Mouse (Mus musculus) forebrain, embryonic 11.5 days (tissue): Measurements from ENCODE around the gene Vmn1r193. TPM values are rescaled to one million over a fixed set of nuclear protein-coding genes. Genes with fewer than 3 reads are reported as not detected.
"Not testable (repeated sequence)": the region's sequence is repeated elsewhere in the genome, so short reads cannot be mapped to it uniquely, and the experiment has no call there.

Experiments
- ATAC-seq: fragments of 200-750 bp; cut with Nextera tagmentation; replicated peaks from 2 replicates; pipeline ENCODE4 v1.8.0; 2017; ENCODE audit warnings: moderate TSS enrichment; ENCODE audit not compliant: low FRiP score
- DNase-seq: peaks from one replicate; pipeline ENCODE4 v3.0.0-alpha.2; 2017; ENCODE audit warnings: low spot score
- H3K27ac ChIP-seq: fragments of 300-500 bp; sonication (generic); 2 replicates; pipeline ENCODE4 v1.5.1; 2014; ENCODE audit warnings: low read depth, low read length
- H3K27me3 ChIP-seq: fragments of 300-500 bp; sonication (generic); 2 replicates; pipeline ENCODE4 v1.6.1; 2014; ENCODE audit warnings: mild to moderate bottlenecking, low read length, mixed read lengths; ENCODE audit not compliant: control insufficient read depth, insufficient read depth
- H3K36me3 ChIP-seq: fragments of 300-500 bp; sonication (generic); 2 replicates; pipeline ENCODE4 v1.6.1; 2014; ENCODE audit warnings: mild to moderate bottlenecking, low read length, moderate library complexity, mixed read lengths; ENCODE audit not compliant: control insufficient read depth, insufficient read depth
- H3K4me1 ChIP-seq: fragments of 300-500 bp; sonication (generic); replicated peaks from 2 replicates; pipeline ENCODE4 v1.6.1; 2014; ENCODE audit warnings: low read length, mixed read lengths; ENCODE audit not compliant: control insufficient read depth, insufficient read depth
- H3K4me2 ChIP-seq: fragments of 300-500 bp; sonication (generic); 2 replicates; pipeline ENCODE4 v1.6.1; 2014; ENCODE audit warnings: low read depth, mild to moderate bottlenecking, low read length, moderate library complexity, mixed read lengths; ENCODE audit not compliant: severe bottlenecking
- H3K4me3 ChIP-seq: fragments of 300-500 bp; sonication (generic); 2 replicates; pipeline ENCODE4 v1.5.1; 2014; ENCODE audit warnings: low read depth, low read length
- H3K9ac ChIP-seq: fragments of 300-500 bp; sonication (generic); 2 replicates; pipeline ENCODE4 v1.6.1; 2014; ENCODE audit warnings: low read length
- H3K9me3 ChIP-seq: fragments of 300-500 bp; sonication (generic); 2 replicates; pipeline ENCODE4 v1.6.1; 2016; ENCODE audit warnings: low read length, mixed read lengths; ENCODE audit not compliant: control insufficient read depth
- WGBS: fragments of 180-500 bp; shearing (Covaris S2); extraction: QIAGEN DNeasy Blood & Tissue Kit; methylation state at CpG from one replicate; pipeline ENCODE4 v1.1.7; 2014; 5-methylcytosine and 5-hydroxymethylcytosine counted together
- polyA plus RNA-seq: library from polyadenylated mRNA; unstranded; fragments of >200 nt; fragmentation: Nextera tagmentation; extraction: Ambion mirVana; gene quantifications from 2 replicates; pipeline ENCODE4 v1.2.1, GENCODE M21; 2014

Gene Vmn1r193
- polyA plus RNA-seq: not detected in 2 replicates

DNA sequence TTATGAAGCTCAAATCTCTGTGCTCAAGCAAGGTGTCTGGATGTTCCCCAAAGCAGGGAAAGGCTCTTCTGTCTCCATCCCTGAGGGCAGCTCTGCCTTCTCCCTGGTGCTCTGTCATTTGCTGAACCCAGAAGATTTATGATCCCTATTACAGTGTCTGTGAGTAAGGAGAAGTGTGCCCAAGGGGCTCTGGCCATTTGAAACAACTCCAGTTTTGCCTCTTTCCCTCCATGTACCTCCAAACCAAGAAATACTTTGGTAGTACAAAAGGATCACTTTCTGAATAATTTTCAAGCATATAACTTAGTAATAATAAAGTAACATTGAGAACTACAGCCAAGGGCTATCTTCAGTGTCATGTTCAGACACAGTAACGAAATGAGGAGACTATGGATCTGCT lies at the start of gene Vmn1r193:
Gene Vmn1r193 (minus strand): TSS at position 101 of the 400 bp plus-strand sequence.
- not testable (repeated sequence) for H3K9ac ChIP-seq, H3K4me2 ChIP-seq, H3K4me3 ChIP-seq, ATAC-seq, DNase-seq, H3K27me3 ChIP-seq, H3K4me1 ChIP-seq, H3K36me3 ChIP-seq, H3K27ac ChIP-seq, H3K9me3 ChIP-seq
- WGBS: 81% methylated on average over 1 of the region's 1 CpGs

DNA sequence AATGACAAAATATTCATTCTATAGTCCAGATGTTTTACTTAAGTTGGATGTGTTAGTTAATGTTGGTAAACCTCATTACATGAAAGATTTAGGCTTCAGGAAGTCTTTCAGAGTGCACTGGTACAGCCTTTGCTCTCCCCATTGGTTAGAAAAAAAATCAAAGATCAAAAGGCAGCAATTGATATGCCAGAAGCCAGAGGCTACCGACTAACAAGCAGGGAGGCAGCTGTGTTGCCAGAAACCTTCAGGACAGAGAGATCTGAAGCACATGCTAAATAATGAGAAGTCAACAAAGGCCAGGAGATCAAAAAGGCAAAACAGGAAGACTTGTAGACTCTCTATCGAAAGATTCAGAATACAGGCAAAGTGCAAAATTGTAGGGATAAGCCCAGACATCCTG lies 48.8 kb upstream of the Vmn1r193 start:
- ATAC-seq: no peak
- H3K4me1 ChIP-seq: no peaks in the 10 kb centered on the region
- H3K27ac ChIP-seq: no peak overlapping the region
- H3K27me3 ChIP-seq: no peaks in the 10 kb centered on the region
- no peak overlapping the region for H3K4me3 ChIP-seq
- 51% methylated on average over 2 of the region's 2 CpGs for WGBS
- no peaks in the 10 kb centered on the region for H3K36me3 ChIP-seq
- DNase-seq: no peak
- H3K4me2 ChIP-seq: no peak overlapping the region
- no peaks in the 10 kb centered on the region for H3K9me3 ChIP-seq
- H3K9ac ChIP-seq: no peak overlapping the region

DNA sequence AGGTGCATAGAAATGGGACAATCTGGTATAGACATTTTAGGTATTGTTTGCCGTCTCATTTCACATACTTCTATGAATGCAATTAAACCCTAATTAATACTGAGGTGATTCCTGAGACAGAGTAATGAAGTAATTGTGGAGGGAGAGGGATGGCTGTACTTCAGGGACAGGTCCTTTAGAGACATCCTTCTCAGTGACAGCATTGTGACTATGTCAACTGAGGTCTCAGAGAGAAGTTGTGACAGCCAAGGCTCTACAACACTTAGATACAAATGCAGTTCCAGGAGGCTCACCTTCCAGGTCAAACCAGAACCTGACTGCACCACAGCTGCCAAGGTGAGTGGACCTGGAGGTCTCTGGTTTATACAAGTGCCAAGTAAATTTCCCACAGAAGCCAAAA lies 47.3 kb upstream of the Vmn1r193 start, which contains the start of gene Vmn1r195:
Gene Vmn1r195 (plus strand): TSS at position 301 of the 400 bp plus-strand sequence.
- DNase-seq, H3K9me3 ChIP-seq, H3K9ac ChIP-seq, H3K4me1 ChIP-seq, H3K27me3 ChIP-seq, H3K36me3 ChIP-seq, H3K4me2 ChIP-seq, H3K27ac ChIP-seq, ATAC-seq, H3K4me3 ChIP-seq: not testable (repeated sequence)
- 97% methylated on average over 1 of the region's 1 CpGs for WGBS

DNA sequence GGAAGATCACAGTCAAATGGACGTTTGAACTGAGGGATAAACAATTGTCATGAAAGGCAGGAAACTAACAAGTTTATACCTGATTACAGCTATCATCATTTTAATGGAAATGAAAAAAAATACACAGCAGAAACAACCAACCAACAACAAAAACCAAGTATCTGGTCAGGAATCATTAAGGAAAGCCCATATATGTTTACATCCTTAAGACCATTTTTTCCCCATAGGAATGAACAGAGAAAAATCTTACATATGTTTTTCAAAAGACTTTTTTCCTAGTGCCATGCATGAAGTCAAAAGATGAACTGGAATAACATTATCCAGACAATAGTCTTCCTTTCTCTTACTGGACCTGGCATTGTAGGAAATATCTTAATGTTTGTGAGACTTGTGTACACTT lies 21.0 kb upstream of the Vmn1r193 start, which contains the start of gene Vmn1r194:
Gene Vmn1r194 (plus strand): TSS at position 301 of the 400 bp plus-strand sequence.
- no peaks in the 10 kb centered on the region for H3K36me3 ChIP-seq
- no peak for ATAC-seq

DNA sequence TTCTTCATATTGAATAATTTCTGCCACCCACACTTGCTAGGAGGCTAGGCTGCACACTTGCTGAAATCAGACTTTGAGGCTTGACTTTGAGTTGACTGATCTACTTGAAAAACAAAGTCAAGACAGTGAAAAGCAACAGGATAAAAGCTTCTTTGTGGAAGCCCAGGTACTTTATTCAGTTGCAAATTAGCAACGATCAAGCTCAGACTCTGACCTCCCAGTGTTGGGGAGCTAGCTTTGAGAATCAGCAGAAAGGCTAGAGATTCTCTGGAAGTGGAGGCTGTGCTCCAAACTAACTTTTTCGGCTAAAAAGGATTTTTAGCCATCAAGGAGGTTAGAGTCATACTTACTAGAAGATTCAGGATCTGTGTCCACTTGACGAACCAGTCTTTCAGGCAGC lies 30.2 kb downstream of the Vmn1r193 start:
- not testable (repeated sequence) for DNase-seq, H3K27ac ChIP-seq, H3K4me3 ChIP-seq, H3K36me3 ChIP-seq, H3K9me3 ChIP-seq, H3K4me2 ChIP-seq, ATAC-seq, H3K9ac ChIP-seq, H3K4me1 ChIP-seq, H3K27me3 ChIP-seq
- WGBS: 75% methylated on average over 3 of the region's 3 CpGs

More for the DNA sequence above, 21.0 kb upstream of the Vmn1r193 start, which contains the start of gene Vmn1r194:
- no peak within 1 kb of the TSS for H3K4me3 ChIP-seq
- DNase-seq: no peak
- H3K4me2 ChIP-seq: no peak within 1 kb of the TSS
- H3K27me3 ChIP-seq: no peaks in the 10 kb centered on the region
- no peak within 1 kb of the TSS for H3K9ac ChIP-seq
- no peak within 1 kb of the TSS for H3K27ac ChIP-seq
- WGBS: 65% methylated on average over 1 of the region's 1 CpGs
- no peaks in the 10 kb centered on the region for H3K9me3 ChIP-seq
- H3K4me1 ChIP-seq: no peaks in the 10 kb centered on the region

DNA sequence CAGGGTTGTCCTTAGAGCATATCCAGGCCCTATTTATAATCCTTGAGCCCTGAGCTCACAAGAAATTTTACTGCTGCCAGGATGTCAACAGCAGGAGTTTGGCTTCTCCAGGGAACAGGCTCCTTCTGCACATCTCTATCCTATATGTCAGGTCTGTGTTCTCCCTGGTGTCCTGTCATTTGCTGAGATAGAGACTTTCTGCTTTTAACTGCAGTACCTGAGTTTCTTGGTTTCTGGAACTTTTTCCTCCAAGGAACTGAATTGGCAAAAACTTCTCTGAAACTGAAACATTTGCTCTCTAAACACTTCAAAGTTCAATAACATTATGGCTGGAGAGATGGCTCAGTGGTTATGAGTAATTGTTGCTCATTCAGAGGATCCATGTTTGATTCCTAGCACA lies 31.9 kb downstream of the Vmn1r193 start, which contains the start of gene Vmn1r192:
Gene Vmn1r192 (minus strand): TSS at position 101 of the 400 bp plus-strand sequence.
- Histone ChIP-seq H3K4me3 (no peak within 1 kb of the TSS), H3K9me3 (no peaks in the 10 kb centered on the region), H3K27ac (no peak within 1 kb of the TSS), H3K4me1 (no peaks in the 10 kb centered on the region), H3K27me3 (no peaks in the 10 kb centered on the region), H3K4me2 (no peak within 1 kb of the TSS), H3K36me3 (no peaks in the 10 kb centered on the region), H3K9ac (no peak within 1 kb of the TSS)
- ATAC-seq (no peak), DNase-seq (no peak)

DNA sequence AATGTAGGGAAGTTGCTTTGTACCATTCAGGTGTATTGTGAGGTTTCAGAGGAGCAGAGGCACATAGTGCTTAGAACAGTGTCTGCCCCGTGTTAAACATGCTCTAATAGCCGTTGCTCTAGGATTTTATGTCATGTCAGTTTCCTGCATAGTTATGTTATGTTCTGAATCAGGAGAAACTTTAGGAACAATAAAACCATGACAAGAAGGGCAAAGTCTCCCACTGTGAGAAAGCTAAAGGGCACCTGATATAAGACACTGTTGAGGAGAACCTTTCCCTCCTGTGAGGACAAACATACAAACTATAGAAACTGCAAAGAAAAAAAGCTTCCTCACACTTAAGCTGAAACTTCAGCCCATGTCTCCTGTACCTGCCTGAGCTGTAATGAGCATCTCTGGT lies 32.6 kb downstream of the Vmn1r193 start:
- DNase-seq: no peak
- no peaks in the 10 kb centered on the region for H3K27me3 ChIP-seq
- H3K4me3 ChIP-seq: no peak overlapping the region
- no peaks in the 10 kb centered on the region for H3K4me1 ChIP-seq
- H3K9ac ChIP-seq: no peak overlapping the region
- 87% methylated on average over 2 of the region's 2 CpGs for WGBS
- no peak overlapping the region for H3K4me2 ChIP-seq
- no peak for ATAC-seq
- no peak overlapping the region for H3K27ac ChIP-seq
- H3K9me3 ChIP-seq: no peaks in the 10 kb centered on the region
- H3K36me3 ChIP-seq: no peaks in the 10 kb centered on the region

DNA sequence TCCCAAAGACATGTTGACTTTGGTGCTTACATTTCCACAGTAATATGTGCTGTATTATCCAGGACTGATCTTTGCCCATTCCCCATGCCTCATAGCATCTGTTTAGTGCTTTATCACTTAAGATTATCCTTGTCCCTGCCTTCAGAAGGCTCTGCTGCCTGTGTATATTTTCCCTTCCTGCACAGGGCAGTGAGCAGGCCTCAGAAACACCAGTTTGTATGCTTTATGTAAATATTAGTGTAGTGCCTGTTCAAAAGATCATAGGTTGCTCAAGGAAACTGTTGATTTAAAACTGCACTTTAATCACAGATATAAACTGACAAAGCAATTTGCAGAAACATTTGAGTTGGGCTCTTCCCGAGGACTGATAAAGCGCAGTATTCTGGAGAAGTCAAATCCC lies 33.6 kb downstream of the Vmn1r193 start:
- WGBS: 97% methylated on average over 2 of the region's 2 CpGs
- H3K4me2 ChIP-seq: no peak overlapping the region
- no peak overlapping the region for H3K27ac ChIP-seq
- no peak for ATAC-seq
- DNase-seq: no peak
- no peaks in the 10 kb centered on the region for H3K27me3 ChIP-seq
- no peaks in the 10 kb centered on the region for H3K4me1 ChIP-seq
- no peaks in the 10 kb centered on the region for H3K36me3 ChIP-seq
- H3K9me3 ChIP-seq: no peaks in the 10 kb centered on the region
- H3K9ac ChIP-seq: no peak overlapping the region
- no peak overlapping the region for H3K4me3 ChIP-seq

DNA sequence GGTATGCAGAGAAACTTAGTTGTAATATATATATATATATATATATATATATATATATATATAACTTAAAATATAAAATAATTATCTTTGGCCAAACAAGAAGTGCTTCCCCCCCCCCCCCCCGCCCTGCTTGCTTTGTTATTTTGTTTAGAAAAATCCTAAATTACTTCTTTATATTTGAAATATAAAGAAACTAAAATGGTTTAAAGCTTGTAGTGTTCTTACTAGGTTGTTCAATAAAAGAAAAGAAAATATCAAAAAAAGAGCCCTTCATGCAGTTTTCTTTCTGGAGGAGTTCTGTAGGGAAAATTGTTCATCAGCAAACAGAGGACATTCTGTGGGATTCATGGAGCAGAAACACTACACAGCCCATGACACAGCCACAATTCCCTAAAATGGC lies 39.1 kb downstream of the Vmn1r193 start, which contains the start of gene Vmn1r191:
Gene Vmn1r191 (minus strand): TSS at position 101 of the 400 bp plus-strand sequence.
- no peak for ATAC-seq
- H3K27me3 ChIP-seq: no peaks in the 10 kb centered on the region
- no peak within 1 kb of the TSS for H3K4me3 ChIP-seq

More for the DNA sequence above, 39.1 kb downstream of the Vmn1r193 start, which contains the start of gene Vmn1r191:
- H3K4me2 ChIP-seq: no peak within 1 kb of the TSS
- no peak for DNase-seq
- no peak within 1 kb of the TSS for H3K27ac ChIP-seq
- H3K9me3 ChIP-seq: no peaks in the 10 kb centered on the region
- 60% methylated on average over 1 of the region's 1 CpGs for WGBS
- no peaks in the 10 kb centered on the region for H3K36me3 ChIP-seq
- H3K9ac ChIP-seq: no peak within 1 kb of the TSS
- H3K4me1 ChIP-seq: no peaks in the 10 kb centered on the region
